Mouse (Mus musculus) lung, postnatal 0 days (tissue): ENCODE results near the gene Esr2. TPM values are rescaled to one million over a fixed set of nuclear protein-coding genes. Genes with fewer than 3 reads are reported as not detected.
A peak's percentile ranks its signal among the peaks of the same experiment; 100 is the strongest.

Experiments
- ATAC-seq: fragments of 200-750 bp; cut with Nextera tagmentation; 2 replicates; pipeline ENCODE4 v1.8.0; 2017; ENCODE audit warnings: moderate library complexity
- DNase-seq: peaks from one replicate; pipeline ENCODE4 v3.0.0-alpha.2; 2016; ENCODE audit warnings: low spot score
- H3K27ac ChIP-seq: fragments of 300-500 bp; sonication (generic); 2 replicates; pipeline ENCODE4 v1.5.1; 2014; ENCODE audit warnings: antibody characterized with exemption, mild to moderate bottlenecking, low read length, mixed read lengths
- H3K27me3 ChIP-seq: fragments of 300-500 bp; sonication (generic); replicated peaks from 2 replicates; pipeline ENCODE4 v1.6.1; 2014; ENCODE audit warnings: low read length, mixed read lengths; ENCODE audit not compliant: insufficient read depth
- H3K36me3 ChIP-seq: fragments of 300-500 bp; sonication (generic); 2 replicates; pipeline ENCODE4 v1.6.1; 2014; ENCODE audit warnings: low read length, mixed read lengths; ENCODE audit not compliant: insufficient read depth
- H3K4me1 ChIP-seq: fragments of 300-500 bp; sonication (generic); 2 replicates; pipeline ENCODE4 v1.6.1; 2014; ENCODE audit warnings: antibody characterized with exemption, low read depth, low read length, mixed read lengths; ENCODE audit not compliant: insufficient read depth
- H3K4me2 ChIP-seq: fragments of 300-500 bp; sonication (generic); replicated peaks from 2 replicates; pipeline ENCODE4 v1.6.1; 2014; ENCODE audit warnings: low read depth, mild to moderate bottlenecking, low read length, moderate library complexity, mixed read lengths
- H3K4me3 ChIP-seq: fragments of 300-500 bp; sonication (generic); 2 replicates; pipeline ENCODE4 v1.5.1; 2014; ENCODE audit warnings: low read depth, low read length
- H3K9ac ChIP-seq: fragments of 300-500 bp; sonication (generic); replicated peaks from 2 replicates; pipeline ENCODE4 v1.6.1; 2014; ENCODE audit warnings: low read depth, mild to moderate bottlenecking
- H3K9me3 ChIP-seq: fragments of 300-500 bp; sonication (generic); 2 replicates; pipeline ENCODE4 v1.6.1; 2016; ENCODE audit warnings: low read length, mixed read lengths
- CTCF ChIP-seq: IDR thresholded peaks from 2 replicates; pipeline ENCODE4 v1.5.1; 2016; ENCODE audit warnings: antibody characterized with exemption, mild to moderate bottlenecking
- EP300 ChIP-seq: IDR thresholded peaks from 2 replicates; pipeline ENCODE4 v1.6.1; 2016; ENCODE audit warnings: antibody characterized with exemption, mild to moderate bottlenecking, control low read depth
- WGBS: fragments of 180-500 bp; shearing (Covaris S2); extraction: QIAGEN DNeasy Blood & Tissue Kit; methylation state at CpG from one replicate; pipeline ENCODE4 v1.1.7; 2014; 5-methylcytosine and 5-hydroxymethylcytosine counted together
- polyA plus RNA-seq: library from polyadenylated mRNA; unstranded; fragments of >200 nt; fragmentation: Nextera tagmentation; extraction: Ambion mirVana; gene quantifications from 2 replicates; pipeline ENCODE4 v1.2.1, GENCODE M21; 2015

Gene Esr2
- polyA plus RNA-seq, 1 experiment from 2014 or later: 0.81 TPM

DNA sequence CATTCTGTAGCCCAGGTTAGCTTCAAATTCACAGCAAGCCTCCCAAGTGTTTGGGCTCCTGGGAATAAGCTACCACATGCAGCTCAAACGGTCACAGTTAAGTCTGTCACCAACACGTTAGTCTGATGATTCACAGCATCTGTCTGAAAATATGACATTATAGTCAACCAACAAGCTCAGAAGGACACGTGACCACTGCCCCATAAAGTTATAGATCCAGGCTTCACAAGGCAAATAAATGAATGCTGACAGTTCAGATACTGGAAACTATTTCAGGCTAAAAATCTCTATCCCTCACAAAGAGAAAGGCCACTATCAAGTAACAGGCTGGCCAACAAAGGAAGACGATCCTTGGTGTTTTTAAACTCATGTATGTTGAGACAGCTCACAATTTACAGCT lies 60.5 kb downstream of the Esr2 start:
- Histone ChIP-seq H3K4me2 (no peak overlapping the region), H3K9me3 (no peaks in the 10 kb centered on the region), H3K4me3 (no peak overlapping the region), H3K27ac (no peak overlapping the region), H3K36me3 (no peaks in the 10 kb centered on the region), H3K27me3 (no peaks in the 10 kb centered on the region), H3K4me1 (no peaks in the 10 kb centered on the region), H3K9ac (no peak overlapping the region)
- DNase-seq: no peak
- WGBS: 65% methylated on average over 4 of the region's 4 CpGs
- ATAC-seq: no peak
- TF ChIP-seq CTCF: no peak
- no peak for TF ChIP-seq EP300

DNA sequence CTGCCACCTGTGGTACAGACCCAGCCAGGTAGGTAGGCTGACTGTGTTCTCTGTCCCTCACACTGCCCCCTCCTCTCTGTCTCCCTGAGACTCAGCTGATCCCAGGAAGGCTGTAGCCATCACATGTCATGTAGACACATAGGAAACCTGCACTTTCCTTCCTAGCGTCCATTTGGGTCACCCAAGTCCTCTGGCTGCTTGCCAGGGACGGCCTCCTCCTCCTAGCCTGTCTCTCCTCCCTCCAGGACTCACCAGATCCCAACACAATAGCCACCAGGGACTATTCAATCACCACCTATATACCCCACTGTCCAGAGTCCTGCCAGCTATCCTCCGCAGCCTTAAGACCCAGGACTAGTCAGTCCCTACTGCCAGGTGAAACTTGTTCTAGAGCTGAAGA lies 66.0 kb downstream of the Esr2 start:
- no peaks in the 10 kb centered on the region for H3K9me3 ChIP-seq
- no peak overlapping the region for H3K4me2 ChIP-seq
- no peak for DNase-seq
- no peaks in the 10 kb centered on the region for H3K4me1 ChIP-seq
- no peaks in the 10 kb centered on the region for H3K27me3 ChIP-seq
- ATAC-seq: no peak
- TF ChIP-seq EP300: no peak
- TF ChIP-seq CTCF: no peak
- H3K27ac ChIP-seq: no peak overlapping the region
- no peak overlapping the region for H3K4me3 ChIP-seq
- H3K9ac ChIP-seq: no peak overlapping the region
- 71% methylated on average over 3 of the region's 3 CpGs for WGBS
- peaks cover 31% of the 10 kb centered on the region for H3K36me3 ChIP-seq

DNA sequence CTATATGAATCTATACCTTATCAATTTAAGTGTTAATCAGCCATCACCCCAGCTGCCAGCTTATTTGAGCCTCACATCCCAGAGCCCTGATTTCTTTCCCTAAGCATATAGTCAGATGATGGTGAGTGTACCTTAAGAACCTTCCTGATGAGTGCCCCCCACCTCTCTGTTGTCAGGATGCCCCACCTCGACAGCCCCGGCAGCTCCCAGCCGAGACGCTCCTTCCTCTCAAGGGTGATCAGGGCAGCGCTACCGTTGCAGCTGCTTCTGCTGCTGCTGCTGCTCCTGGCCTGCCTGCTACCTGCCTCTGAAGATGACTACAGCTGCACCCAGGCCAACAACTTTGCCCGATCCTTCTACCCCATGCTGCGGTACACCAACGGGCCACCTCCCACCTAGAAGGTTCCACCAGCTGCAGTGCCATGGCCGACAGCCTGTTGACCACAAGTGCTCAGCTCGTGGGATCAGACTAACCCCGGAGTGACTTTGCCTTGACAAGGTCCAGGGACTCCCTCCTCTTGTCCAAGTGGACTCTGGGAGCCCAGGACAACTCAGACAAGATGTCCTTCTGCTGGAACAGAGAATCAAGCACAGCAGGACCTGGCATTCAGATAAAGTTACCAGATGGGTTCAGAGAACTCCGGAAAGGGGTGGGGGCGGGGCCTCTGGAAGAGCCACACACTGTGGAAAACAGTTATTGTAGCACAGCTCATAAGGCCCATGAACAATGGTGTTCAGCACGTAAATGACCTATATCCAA lies 67.2 kb downstream of the Esr2 start:
- DNase-seq (no peak), ATAC-seq (no peak)
- Histone ChIP-seq H3K9ac (no peak overlapping the region), H3K4me3 (no peak overlapping the region), H3K4me1 (no peaks in the 10 kb centered on the region), H3K27ac (no peak overlapping the region), H3K9me3 (no peaks in the 10 kb centered on the region), H3K27me3 (no peaks in the 10 kb centered on the region), H3K36me3 (peaks cover 43% of the 10 kb centered on the region), H3K4me2 (no peak overlapping the region)
- no peak for TF ChIP-seq EP300
- TF ChIP-seq CTCF: no peak
- WGBS: 91% methylated on average over 15 of the region's 15 CpGs

DNA sequence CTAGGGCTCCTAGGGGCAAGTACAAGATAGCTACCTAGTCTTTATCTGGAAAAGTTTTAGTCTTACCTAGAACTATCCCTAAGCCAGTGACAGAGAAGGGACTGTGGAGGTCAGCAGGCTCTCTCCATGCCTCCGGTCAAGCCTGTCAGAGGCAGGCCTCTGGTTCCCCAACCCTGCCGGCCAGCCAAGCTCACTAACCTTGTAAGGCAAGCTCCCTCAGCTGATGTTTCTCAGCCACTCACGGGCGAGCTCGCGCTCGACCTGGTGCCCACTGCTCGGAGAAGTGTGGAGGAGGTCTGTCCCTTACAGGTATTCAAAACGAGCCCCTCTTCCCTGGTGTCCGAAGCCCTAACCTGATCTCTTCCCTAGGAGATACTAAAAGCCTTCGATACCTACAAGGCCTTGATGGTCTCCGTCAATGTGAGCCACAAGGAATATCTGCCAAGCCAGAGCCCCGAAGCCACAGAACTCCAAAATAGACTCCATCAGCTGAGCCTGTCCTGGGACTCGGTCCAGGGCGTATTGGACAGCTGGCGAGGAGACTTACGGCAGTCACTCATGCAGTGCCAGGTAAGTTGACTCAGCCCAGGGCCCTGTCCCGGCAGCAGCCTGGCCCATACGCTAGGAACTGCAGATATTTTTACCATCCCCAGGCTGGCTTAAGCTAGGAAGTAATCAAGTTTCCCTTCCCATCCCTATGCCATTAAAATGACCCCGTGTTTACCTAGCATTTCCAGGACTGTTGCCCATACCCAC lies 72.3 kb downstream of the Esr2 start:
- WGBS: 91% methylated on average over 20 of the region's 20 CpGs

DNA sequence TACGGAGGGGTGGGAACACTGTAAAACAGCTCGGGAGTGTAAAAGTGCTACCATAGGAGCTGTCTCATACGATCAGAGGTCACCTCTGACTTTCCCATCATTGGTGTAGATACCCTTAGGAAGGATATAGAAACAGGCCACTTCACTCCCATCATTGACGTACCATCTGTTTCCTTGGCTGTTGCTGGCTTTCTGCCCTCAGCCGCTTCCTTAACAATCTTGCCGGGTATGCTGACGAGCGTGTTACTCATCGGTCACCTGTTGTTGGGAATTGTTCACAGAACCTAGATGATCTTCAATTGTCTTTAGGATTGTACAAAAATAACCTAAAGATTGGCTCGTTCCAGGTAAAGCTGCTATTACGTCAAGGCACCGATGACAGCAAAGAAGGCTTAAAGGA lies 74.4 kb downstream of the Esr2 start:
- no peak overlapping the region for H3K4me2 ChIP-seq
- DNase-seq: no peak
- ATAC-seq: no peak
- 92% methylated on average over 12 of the region's 12 CpGs for WGBS
- no peak overlapping the region for H3K27ac ChIP-seq
- H3K4me3 ChIP-seq: no peak overlapping the region
- H3K9ac ChIP-seq: no peak overlapping the region
- TF ChIP-seq EP300: no peak
- no peak for TF ChIP-seq CTCF
- H3K4me1 ChIP-seq: no peaks in the 10 kb centered on the region
- no peaks in the 10 kb centered on the region for H3K9me3 ChIP-seq
- H3K27me3 ChIP-seq: no peaks in the 10 kb centered on the region
- H3K36me3 ChIP-seq: peaks cover 68% of the 10 kb centered on the region

More for the DNA sequence above, 72.3 kb downstream of the Esr2 start:
- H3K4me2 ChIP-seq: no peak overlapping the region
- H3K4me1 ChIP-seq: no peaks in the 10 kb centered on the region
- no peaks in the 10 kb centered on the region for H3K9me3 ChIP-seq
- DNase-seq (no peak), ATAC-seq (no peak)
- H3K27me3 ChIP-seq: no peaks in the 10 kb centered on the region
- no peak overlapping the region for H3K4me3 ChIP-seq
- H3K9ac ChIP-seq: no peak overlapping the region
- no peak for TF ChIP-seq CTCF
- TF ChIP-seq EP300: no peak
- no peak overlapping the region for H3K27ac ChIP-seq
- peaks cover 65% of the 10 kb centered on the region for H3K36me3 ChIP-seq

DNA sequence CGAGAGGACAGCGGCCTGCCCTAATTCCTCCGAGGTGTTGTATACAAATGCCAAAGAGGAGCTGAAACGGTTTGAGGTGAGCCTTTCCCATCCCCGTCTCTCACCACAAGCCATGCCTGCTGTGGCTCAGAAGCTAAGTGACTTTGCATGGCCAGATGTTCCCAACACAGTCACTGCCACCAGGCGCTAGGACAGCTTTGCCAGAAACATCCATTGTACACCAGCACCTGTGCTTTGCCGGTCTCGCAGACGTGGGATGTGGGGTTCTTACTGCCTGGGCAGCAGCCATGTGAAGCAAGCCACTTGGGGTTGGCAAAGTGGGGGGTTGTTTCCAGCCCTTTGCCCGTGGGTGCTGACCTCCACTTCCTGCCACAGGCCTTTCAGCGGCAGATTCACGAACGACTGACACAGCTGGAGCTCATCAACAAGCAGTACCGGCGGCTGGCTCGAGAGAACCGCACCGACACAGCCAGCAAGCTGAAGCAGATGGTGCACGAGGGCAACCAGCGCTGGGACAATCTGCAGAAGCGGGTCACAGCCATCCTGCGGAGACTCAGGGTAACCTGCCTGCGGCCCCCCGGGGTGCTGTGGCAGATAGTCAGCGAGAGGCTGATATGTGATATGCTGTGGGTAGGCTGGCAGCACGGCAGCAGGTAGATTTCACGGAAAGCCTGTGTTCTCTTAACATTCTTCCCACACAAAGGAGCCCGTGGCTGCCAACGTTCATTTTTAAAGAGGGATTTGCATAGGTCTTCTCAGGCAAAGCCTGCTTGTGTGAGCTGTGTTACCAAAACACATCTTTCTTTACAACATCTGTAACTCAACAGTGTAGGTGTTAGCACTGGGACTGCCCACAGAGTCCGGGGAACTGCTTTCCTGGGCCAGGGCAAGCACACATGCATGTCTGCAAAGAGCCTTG lies 81.7 kb downstream of the Esr2 start:
- TF ChIP-seq EP300 (no peak), CTCF (no peak)
- H3K36me3 ChIP-seq: peaks cover 40% of the 10 kb centered on the region; the same call in 1 of the 2 replicates
- no peak overlapping the region for H3K4me2 ChIP-seq
- 51% methylated on average over 30 of the region's 30 CpGs for WGBS
- DNase-seq (peak; percentile 54), ATAC-seq (peak; percentile 65)
- H3K4me1 ChIP-seq: no peaks in the 10 kb centered on the region
- no peaks in the 10 kb centered on the region for H3K27me3 ChIP-seq
- H3K4me3 ChIP-seq: no peak overlapping the region
- H3K27ac ChIP-seq: no peak overlapping the region
- no peaks in the 10 kb centered on the region for H3K9me3 ChIP-seq
- no peak overlapping the region for H3K9ac ChIP-seq
